Comparison of ENCODE assay signal across 21 mouse cellular contexts in the genomic region with DNA sequence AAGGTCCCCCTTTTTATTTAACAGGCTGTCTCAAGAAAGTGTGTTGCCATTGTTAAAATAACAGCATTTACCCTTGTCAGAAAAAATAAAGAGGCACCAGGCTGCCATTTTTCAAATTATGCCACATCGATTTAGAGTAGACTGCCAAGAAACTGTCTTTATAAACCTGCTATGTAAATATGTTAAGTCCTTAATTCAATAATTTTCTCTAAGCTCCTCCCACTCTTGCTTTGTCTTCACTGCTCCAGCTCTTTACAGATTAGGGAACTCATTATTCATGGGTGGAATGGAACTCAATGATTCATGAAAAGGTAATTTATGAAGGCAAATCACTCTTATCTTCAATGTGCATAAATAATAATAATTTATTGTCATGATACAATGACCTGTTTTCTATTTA.
DNase-seq lines count a peak whose midpoint lies in the region; ATAC-seq and TF ChIP-seq lines count a peak whose summit lies in the region.
"Had no signal": no experiment of that assay in that cellular context is flagged by ENCODE, and none has a peak within 500 bp of the region (broad histone marks: within the 10 kb centered on the region; RNA-seq: fewer than 3 reads in every experiment).

No protein-coding gene starts in this region.

- 31% methylated on average over 1 of the region's 1 CpGs for WGBS in forebrain, embryonic 14.5 days
- WGBS in forebrain, postnatal 0 days, result 27% methylated on average over 1 of the region's 1 CpGs
- 17% methylated on average over 1 of the region's 1 CpGs for WGBS in forebrain, embryonic 16.5 days
- WGBS in forebrain, embryonic 12.5 days, result 57% methylated on average over 1 of the region's 1 CpGs

- ATAC-seq in forebrain, embryonic 14.5 days, result peak; percentile 71; the same call in 1 of the 2 replicates
- no peak; the same call in 1 of the 2 replicates for ATAC-seq in forebrain, postnatal 0 days
- peak; percentile 81 for ATAC-seq in forebrain, embryonic 16.5 days
- ATAC-seq in forebrain, embryonic 12.5 days (ENCODE audit: low FRiP score), result no peak
- ATAC-seq: activated CD4-positive, CD25-positive, alpha-beta regulatory T cell, adult 4 months; Patski had no signal

- no peak overlapping the region for H3K9ac ChIP-seq in forebrain, embryonic 14.5 days (ENCODE audit: low read length)
- H3K9ac ChIP-seq in forebrain, postnatal 0 days, result no peak overlapping the region
- no peak overlapping the region for H3K9ac ChIP-seq in forebrain, embryonic 16.5 days (replicated peaks; ENCODE audit: low read depth, low read length)
- H3K9ac ChIP-seq in forebrain, embryonic 12.5 days, result no peak overlapping the region
- H3K9ac ChIP-seq: embryonic facial prominence, embryonic 12.5 days had no signal

- 0 out of 2 replicates have a peak, but pooled peaks cover 3% of the 10 kb centered on the region for H3K4me1 ChIP-seq in forebrain, embryonic 14.5 days (ENCODE audit: control insufficient read depth, insufficient read depth, low read length)
- H3K4me1 ChIP-seq in forebrain, postnatal 0 days (ENCODE audit: insufficient read depth), result no peaks in the 10 kb centered on the region
- H3K4me1 ChIP-seq in forebrain, embryonic 16.5 days (replicated peaks; ENCODE audit: control insufficient read depth, insufficient read depth, low read length), result peaks cover 9% of the 10 kb centered on the region
- no peaks in the 10 kb centered on the region; the same call in 1 of the 2 replicates for H3K4me1 ChIP-seq in forebrain, embryonic 12.5 days
- H3K4me1 ChIP-seq: embryonic facial prominence, embryonic 10.5 days; embryonic facial prominence, embryonic 12.5 days had no signal

- H3K27me3 ChIP-seq in forebrain, embryonic 14.5 days (replicated peaks; ENCODE audit: control insufficient read depth, insufficient read depth, low read length), result no peaks in the 10 kb centered on the region
- H3K27me3 ChIP-seq in forebrain, postnatal 0 days (ENCODE audit: insufficient read depth, low read length), result no peaks in the 10 kb centered on the region
- H3K27me3 ChIP-seq in forebrain, embryonic 16.5 days (replicated peaks; ENCODE audit: control insufficient read depth, insufficient read depth, low read length), result no peaks in the 10 kb centered on the region
- no peaks in the 10 kb centered on the region for H3K27me3 ChIP-seq in forebrain, embryonic 12.5 days
- H3K27me3 ChIP-seq: embryonic facial prominence, embryonic 12.5 days had no signal

- no peak for TF ChIP-seq CTCF in forebrain, postnatal 0 days (IDR thresholded peaks at IDR 0.05; ENCODE audit: low read depth)
- no peak for TF ChIP-seq CTCF in brain, embryonic 14.5 days (IDR thresholded peaks at IDR 0.05; ENCODE audit: borderline replicate concordance, extremely low read depth, insufficient read depth, insufficient read length)

- H3K9me3 ChIP-seq in forebrain, embryonic 14.5 days (replicated peaks; ENCODE audit: control insufficient read depth, low read length), result no peaks in the 10 kb centered on the region
- H3K9me3 ChIP-seq in forebrain, postnatal 0 days (ENCODE audit: low read length), result no peaks in the 10 kb centered on the region
- no peaks in the 10 kb centered on the region for H3K9me3 ChIP-seq in forebrain, embryonic 16.5 days (ENCODE audit: control insufficient read depth, low read length)
- H3K9me3 ChIP-seq in forebrain, embryonic 12.5 days, result 0 out of 2 replicates have a peak, but pooled peaks cover 1% of the 10 kb centered on the region
- H3K9me3 ChIP-seq: embryonic facial prominence, embryonic 10.5 days; embryonic facial prominence, embryonic 12.5 days had no signal

- no peak overlapping the region for H3K27ac ChIP-seq in forebrain, embryonic 14.5 days (ENCODE audit: low read depth, low read length)
- no peak overlapping the region for H3K27ac ChIP-seq in forebrain, postnatal 0 days (ENCODE audit: low read depth, low read length)
- H3K27ac ChIP-seq in forebrain, embryonic 16.5 days (ENCODE audit: low read length), result no peak overlapping the region; the same call in 1 of the 2 replicates
- no peak overlapping the region for H3K27ac ChIP-seq in forebrain, embryonic 12.5 days
- H3K27ac ChIP-seq: embryonic facial prominence, embryonic 10.5 days; embryonic facial prominence, embryonic 12.5 days had no signal

- no peak overlapping the region for H3K4me2 ChIP-seq in forebrain, embryonic 14.5 days (ENCODE audit: low read length)
- H3K4me2 ChIP-seq in forebrain, postnatal 0 days (ENCODE audit: low read depth), result no peak overlapping the region
- H3K4me2 ChIP-seq in forebrain, embryonic 16.5 days (ENCODE audit: low read length), result no peak overlapping the region
- no peak overlapping the region for H3K4me2 ChIP-seq in forebrain, embryonic 12.5 days
- H3K4me2 ChIP-seq: embryonic facial prominence, embryonic 12.5 days had no signal

- H3K4me3 ChIP-seq in forebrain, embryonic 14.5 days (ENCODE audit: low read depth, low read length), result no peak overlapping the region
- no peak overlapping the region for H3K4me3 ChIP-seq in forebrain, postnatal 0 days (ENCODE audit: low read depth, low read length)
- no peak overlapping the region for H3K4me3 ChIP-seq in forebrain, embryonic 16.5 days (replicated peaks; ENCODE audit: low read length)
- no peak overlapping the region for H3K4me3 ChIP-seq in forebrain, embryonic 12.5 days (replicated peaks)
- H3K4me3 ChIP-seq: embryonic facial prominence, embryonic 10.5 days; embryonic facial prominence, embryonic 12.5 days had no signal

- DNase-seq in forebrain, embryonic 14.5 days (ENCODE audit: low spot score), result peak; percentile 77
- no peak for DNase-seq in forebrain, postnatal 0 days
- peak; percentile 14 for DNase-seq in MN1 (ENCODE audit: low spot score)
- DNase-seq in brain, embryonic 14.5 days (ENCODE audit: low read depth), result peak; percentile 69
- no peak for DNase-seq in embryo, embryonic 9.5 days (ENCODE audit: extremely low spot score)
- DNase-seq: adrenal gland, adult 8-10 months; adrenal gland, postnatal 14 days; adrenal gland, postnatal 36 days; cerebellum, adult 11 months; cerebellum, adult 18-20 months; cerebellum, adult 8-10 months; cerebellum, adult 9-11 months; cerebellum, postnatal 14 days; cerebellum, postnatal 36 days; embryo, embryonic 11 days had no signal

- no peak for TF ChIP-seq POLR2A in brain, embryonic 14.5 days (IDR thresholded peaks at IDR 0.05; ENCODE audit: borderline replicate concordance, extremely low read depth, insufficient read depth, insufficient read length, poor library complexity, severe bottlenecking)

- no peaks in the 10 kb centered on the region for H3K36me3 ChIP-seq in forebrain, embryonic 14.5 days (ENCODE audit: control insufficient read depth, insufficient read depth, low read length)
- H3K36me3 ChIP-seq in forebrain, postnatal 0 days (ENCODE audit: insufficient read depth), result no peaks in the 10 kb centered on the region
- H3K36me3 ChIP-seq in forebrain, embryonic 16.5 days (ENCODE audit: control insufficient read depth, insufficient read depth), result no peaks in the 10 kb centered on the region
- H3K36me3 ChIP-seq in forebrain, embryonic 12.5 days (replicated peaks), result no peaks in the 10 kb centered on the region
- H3K36me3 ChIP-seq: embryonic facial prominence, embryonic 10.5 days; embryonic facial prominence, embryonic 12.5 days had no signal

Comparison
In these comparisons a context has a peak if more than half of its experiments do, and no peak if none do; other contexts are left out.
1. ATAC-seq: peak in forebrain, embryonic 14.5 days (single experiment) and forebrain, embryonic 16.5 days (single experiment); none in forebrain, postnatal 0 days (single experiment) and forebrain, embryonic 12.5 days (single experiment).
2. DNase-seq: peak in forebrain, embryonic 14.5 days (single experiment), MN1 (single experiment) and brain, embryonic 14.5 days (single experiment); none in forebrain, postnatal 0 days (single experiment) and embryo, embryonic 9.5 days (single experiment).